Mouse (Mus musculus): ENCODE data around the gene Hist1h2ai.
"Not testable (repeated sequence)": the region's sequence is repeated elsewhere in the genome, so short reads cannot be mapped to it uniquely, and the experiment has no call there.

- TF ChIP-seq CTCF (IDR thresholded peaks at IDR 0.05; ENCODE audit: borderline replicate concordance, insufficient read depth, low read depth, low read length), result not testable (repeated sequence)
- peak; percentile 47; the same call in 1 of the 2 replicates for TF ChIP-seq POLR2A (IDR thresholded peaks at IDR 0.05; ENCODE audit: borderline replicate concordance, insufficient read depth, low read length)
These were observed 5.6 kb downstream of the Hist1h2ai start, which contains the start of gene Hist1h2bm for GRCm38 (mm10) chr13:21721757-21722372.
